8 mouse cellular contexts compared by ENCODE assay signal in the genomic region with DNA sequence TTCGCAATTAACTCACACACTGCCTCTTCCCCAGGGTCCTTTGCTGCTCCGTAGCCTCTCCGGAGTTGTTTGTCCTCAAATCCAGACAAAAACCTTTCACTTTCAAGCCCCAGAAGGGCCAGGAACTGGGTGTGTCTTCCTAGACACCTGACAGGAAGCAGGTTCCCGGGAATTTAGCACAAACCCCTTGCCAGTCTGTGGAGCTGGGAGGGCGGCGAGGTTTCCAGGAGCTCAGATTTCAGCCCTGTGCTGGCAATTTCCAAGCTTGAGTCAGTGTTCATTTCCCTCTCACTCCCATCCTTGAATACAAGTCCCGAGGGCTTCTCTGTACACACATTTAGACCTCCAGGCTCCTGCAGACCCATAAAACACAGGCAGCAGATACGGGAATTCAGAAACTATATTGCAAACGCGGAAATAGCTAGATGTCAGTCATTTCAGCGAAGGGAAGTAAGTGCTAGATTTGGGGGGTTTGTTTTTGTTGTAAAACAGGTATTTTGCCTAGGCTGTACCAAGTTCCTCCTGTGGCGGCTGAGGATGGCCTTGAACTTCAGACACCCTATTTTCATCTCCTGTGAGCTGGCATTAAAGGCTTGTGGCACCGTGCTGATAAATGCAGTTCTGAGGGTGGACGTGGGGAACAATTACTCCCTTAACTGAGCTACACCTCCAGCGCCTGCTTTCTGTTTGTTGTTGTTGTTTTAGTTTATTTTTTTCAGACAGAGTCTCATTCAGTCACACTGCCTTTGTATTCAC. TPM values are rescaled to one million over a fixed set of nuclear protein-coding genes. Genes with fewer than 3 reads are reported as not detected.
A peak's percentile ranks its signal among the peaks of the same experiment; 100 is the strongest.
DNase-seq lines count a peak whose midpoint lies in the region; ATAC-seq and TF ChIP-seq lines count a peak whose summit lies in the region.

No protein-coding gene starts in this region.

- no peaks in the 10 kb centered on the region; the same call in 1 of the 2 replicates for H3K4me1 ChIP-seq in stomach, embryonic 14.5 days (ENCODE audit: control insufficient read depth, insufficient read depth, low read length)

- peak overlapping the region; percentile 20; the same call in 1 of the 2 replicates for H3K4me2 ChIP-seq in stomach, embryonic 14.5 days (replicated peaks; ENCODE audit: low read depth, low read length)

- 0 out of 2 replicates have a peak overlapping the region, but pooled peaks have one; percentile 36 for H3K27ac ChIP-seq in left cerebral cortex, adult 2 months
- no peak overlapping the region for H3K27ac ChIP-seq in stomach, embryonic 14.5 days (ENCODE audit: low read length)

- no peaks in the 10 kb centered on the region for H3K36me3 ChIP-seq in stomach, embryonic 14.5 days (ENCODE audit: control insufficient read depth, insufficient read depth, low read length)

- TF ChIP-seq CTCF in left cerebral cortex, adult 2 months (IDR thresholded peaks at IDR 0.05): no peak

- WGBS in stomach, embryonic 14.5 days: 39% methylated on average over 15 of the region's 15 CpGs

- H3K9me3 ChIP-seq in stomach, embryonic 14.5 days (ENCODE audit: control insufficient read depth, low read depth, low read length): no peaks in the 10 kb centered on the region

- intact Hi-C loops in left cerebral cortex, adult 2 months (cut with DNase I): no loop called here
- intact Hi-C loops in left cerebral cortex, postnatal 4 days (cut with DNase I): no loop called here
- intact Hi-C loops in gastrocnemius, postnatal 14 days (cut with DNase I; ENCODE audit: low total_unique reads): no loop called here

- no peak overlapping the region for H3K9ac ChIP-seq in stomach, embryonic 14.5 days (replicated peaks; ENCODE audit: low read depth, low read length)

- no peak for ATAC-seq in stomach, embryonic 14.5 days (ENCODE audit: insufficient number of reproducible peaks, insufficient read depth, low FRiP score, low read depth)

- H3K27me3 ChIP-seq in stomach, embryonic 14.5 days (ENCODE audit: control insufficient read depth, insufficient read depth, low read length): no peaks in the 10 kb centered on the region

- DNase-seq in left cerebral cortex, adult 2 months (ENCODE audit: extremely low spot score in 1 of 2, low spot score in 2 of 2): no peak
- DNase-seq in left cerebral cortex, postnatal 4 days: no peak
- DNase-seq in gastrocnemius, postnatal 14 days: peak; percentile 45
- DNase-seq in kidney, postnatal 10 days: peak; percentile 59
- no peak for DNase-seq in ovary, adult 18-20 months (ENCODE audit: low spot score)
- no peak for DNase-seq in left cerebral cortex, adult 8-10 months (ENCODE audit: low spot score in 2 of 2)
- no peak for DNase-seq in natural killer cell, adult 2 months (ENCODE audit: low spot score in 2 of 2)

- H3K4me3 ChIP-seq in left cerebral cortex, adult 2 months: no peak overlapping the region
- no peak overlapping the region for H3K4me3 ChIP-seq in stomach, embryonic 14.5 days (ENCODE audit: low read depth, low read length)

RNA-seq across cellular contexts. Expression of a gene that starts 33.4 kb away (rescaled TPM):
- 10 to 100 TPM; 39.8 to 40.1 TPM for total RNA-seq in left cerebral cortex, adult 2 months (2021)
- total RNA-seq in left cerebral cortex, postnatal 4 days (2021): 10 to 100 TPM; 52.9 to 55.4 TPM
- total RNA-seq in gastrocnemius, postnatal 14 days (2021): 10 to 100 TPM; 57.4 to 62.0 TPM
- polyA plus RNA-seq in stomach, embryonic 14.5 days (2014; fragmentation: Nextera tagmentation; extraction: Ambion mirVana): 20.6 and 23.9 TPM in 2 replicates
- 10 to 100 TPM; 41.6 to 46.5 (median 43.0) TPM for total RNA-seq in left cerebral cortex, adult 8-10 months (2022)

RNA-seq across cellular contexts. Expression of a gene that starts 57.5 kb away (rescaled TPM):
- total RNA-seq in left cerebral cortex, adult 2 months (2021): 10 to 100 TPM; 16.2 to 17.5 TPM
- total RNA-seq in left cerebral cortex, postnatal 4 days (2021): 10 to 100 TPM; 26.7 to 26.8 TPM
- total RNA-seq in gastrocnemius, postnatal 14 days (2021): 10 to 100 TPM; 18.5 to 21.6 TPM
- 73.5 and 78.3 TPM in 2 replicates for polyA plus RNA-seq in stomach, embryonic 14.5 days (2014; fragmentation: Nextera tagmentation; extraction: Ambion mirVana)
- total RNA-seq in left cerebral cortex, adult 8-10 months (2022): 10 to 100 TPM; 18.7 to 25.9 (median 22.0) TPM

Comparison
In these comparisons a context has a peak if more than half of its experiments do, and no peak if none do; other contexts are left out.
1. DNase-seq: peak in gastrocnemius, postnatal 14 days (single experiment) and kidney, postnatal 10 days (single experiment); none in left cerebral cortex, adult 2 months (0 of 2), left cerebral cortex, postnatal 4 days (single experiment), ovary, adult 18-20 months (single experiment), left cerebral cortex, adult 8-10 months (0 of 2) and natural killer cell, adult 2 months (0 of 2).